Comparison of ENCODE assay signal across 8 mouse cellular contexts in genomic region chrX:93631657-93632449, GRCm38 (mm10). TPM values are rescaled to one million over a fixed set of nuclear protein-coding genes. Genes with fewer than 3 reads are reported as not detected.
A peak's percentile ranks its signal among the peaks of the same experiment; 100 is the strongest.
DNase-seq lines count a peak whose midpoint lies in the region; ATAC-seq and TF ChIP-seq lines count a peak whose summit lies in the region.

TSS of gene Pola1 (minus strand) at chrX:93632155.

- no peak for TF ChIP-seq CTCF in C2C12 (IDR thresholded peaks at IDR 0.05; ENCODE audit: control insufficient read depth, insufficient read depth, insufficient read length)
- TF ChIP-seq CTCF in brain, embryonic 14.5 days (IDR thresholded peaks at IDR 0.05; ENCODE audit: borderline replicate concordance, extremely low read depth, insufficient read depth, insufficient read length) = no peak

- H3K27ac ChIP-seq in heart, embryonic 13.5 days (replicated peaks) = peak within 1 kb of the TSS; percentile 62; the same call in 1 of the 2 replicates
- peak within 1 kb of the TSS; percentile 69 for H3K27ac ChIP-seq in liver, embryonic 12.5 days
- H3K27ac ChIP-seq in stomach, embryonic 15.5 days = no peak within 1 kb of the TSS; the same call in 1 of the 2 replicates

- peaks cover 29% of the 10 kb centered on the region for H3K4me1 ChIP-seq in erythroblast, embryonic 14.5 days (ENCODE audit: control insufficient read depth)
- peaks cover 5% of the 10 kb centered on the region; the same call in 1 of the 2 replicates for H3K4me1 ChIP-seq in heart, embryonic 13.5 days
- peaks cover 15% of the 10 kb centered on the region for H3K4me1 ChIP-seq in liver, embryonic 12.5 days
- no peaks in the 10 kb centered on the region for H3K4me1 ChIP-seq in stomach, embryonic 15.5 days

- H3K79me2 ChIP-seq in C2C12 (ENCODE audit: control insufficient read depth, insufficient read depth) = peaks cover 50% of the 10 kb centered on the region

- DNase-seq in brain, embryonic 14.5 days (ENCODE audit: low read depth) = peak; percentile 96
- peak; percentile 89 for DNase-seq in kidney, postnatal 10 days
- DNase-seq in natural killer cell, adult 2 months (ENCODE audit: low spot score in 2 of 2) = peak; percentile 41 to 52

- H3K9ac ChIP-seq in heart, embryonic 13.5 days = peak within 1 kb of the TSS; percentile 80
- peak within 1 kb of the TSS; percentile 72 for H3K9ac ChIP-seq in liver, embryonic 12.5 days
- H3K9ac ChIP-seq in stomach, embryonic 15.5 days = peak within 1 kb of the TSS; percentile 22; the same call in 1 of the 2 replicates

- peaks cover 5% of the 10 kb centered on the region for H3K9me3 ChIP-seq in erythroblast, embryonic 14.5 days (ENCODE audit: control insufficient read depth, low read length)
- no peaks in the 10 kb centered on the region for H3K9me3 ChIP-seq in heart, embryonic 13.5 days
- H3K9me3 ChIP-seq in liver, embryonic 12.5 days (replicated peaks) = no peaks in the 10 kb centered on the region
- H3K9me3 ChIP-seq in stomach, embryonic 15.5 days = no peaks in the 10 kb centered on the region

- H3K36me3 ChIP-seq in C2C12 (ENCODE audit: control insufficient read depth, insufficient read depth) = no peaks in the 10 kb centered on the region
- H3K36me3 ChIP-seq in erythroblast, embryonic 14.5 days (ENCODE audit: control insufficient read depth) = peaks cover 10% of the 10 kb centered on the region
- H3K36me3 ChIP-seq in heart, embryonic 13.5 days = no peaks in the 10 kb centered on the region
- H3K36me3 ChIP-seq in liver, embryonic 12.5 days = no peaks in the 10 kb centered on the region
- no peaks in the 10 kb centered on the region for H3K36me3 ChIP-seq in stomach, embryonic 15.5 days

- ATAC-seq in heart, embryonic 13.5 days (ENCODE audit: extremely low read depth, insufficient number of reproducible peaks, low FRiP score, low TSS enrichment) = peak; percentile 95
- ATAC-seq in liver, embryonic 12.5 days = peak; percentile 96
- peak; percentile 96 for ATAC-seq in stomach, embryonic 15.5 days (ENCODE audit: insufficient read depth, low FRiP score, low read depth)

- no peaks in the 10 kb centered on the region for H3K27me3 ChIP-seq in C2C12 (ENCODE audit: control insufficient read depth, insufficient read depth, insufficient read length)
- H3K27me3 ChIP-seq in erythroblast, embryonic 14.5 days (ENCODE audit: control insufficient read depth) = peaks cover 11% of the 10 kb centered on the region; the same call in 1 of the 2 replicates
- no peaks in the 10 kb centered on the region for H3K27me3 ChIP-seq in heart, embryonic 13.5 days (replicated peaks)
- 0 out of 2 replicates have a peak, but pooled peaks cover 7% of the 10 kb centered on the region for H3K27me3 ChIP-seq in liver, embryonic 12.5 days (replicated peaks)
- H3K27me3 ChIP-seq in stomach, embryonic 15.5 days (replicated peaks) = no peaks in the 10 kb centered on the region

- peak within 1 kb of the TSS; percentile 71 for H3K4me2 ChIP-seq in heart, embryonic 13.5 days
- H3K4me2 ChIP-seq in liver, embryonic 12.5 days = peak within 1 kb of the TSS; percentile 70
- peak within 1 kb of the TSS; percentile 54 for H3K4me2 ChIP-seq in stomach, embryonic 15.5 days

- H3K79me3 ChIP-seq in C2C12 (ENCODE audit: low read depth) = peaks cover 37% of the 10 kb centered on the region

- peak within 1 kb of the TSS; percentile 44 for H3K4me3 ChIP-seq in C2C12 (ENCODE audit: insufficient read depth, poor library complexity, severe bottlenecking)
- peak within 1 kb of the TSS; percentile 76 for H3K4me3 ChIP-seq in erythroblast, embryonic 14.5 days (replicated peaks)
- peak within 1 kb of the TSS; percentile 65 for H3K4me3 ChIP-seq in heart, embryonic 13.5 days
- peak within 1 kb of the TSS; percentile 64 for H3K4me3 ChIP-seq in liver, embryonic 12.5 days
- peak within 1 kb of the TSS; percentile 55 for H3K4me3 ChIP-seq in stomach, embryonic 15.5 days (replicated peaks)

- WGBS in heart, embryonic 13.5 days = 14% methylated on average over 53 of the region's 53 CpGs
- 9% methylated on average over 53 of the region's 53 CpGs for WGBS in liver, embryonic 12.5 days (ENCODE audit: insufficient replicate concordance)
- 20% methylated on average over 53 of the region's 53 CpGs for WGBS in stomach, embryonic 15.5 days

- TF ChIP-seq POLR2A in brain, embryonic 14.5 days (IDR thresholded peaks at IDR 0.05; ENCODE audit: borderline replicate concordance, extremely low read depth, insufficient read depth, insufficient read length, poor library complexity, severe bottlenecking) = no peak

- H3ac ChIP-seq in C2C12 (ENCODE audit: control insufficient read depth, insufficient read length, low read depth) = peak within 1 kb of the TSS; percentile 83

TF ChIP-seq in C2C12, 6 proteins besides CTCF, POLR2A, EP300 and RAD21:
- TF ChIP-seq MAX (IDR thresholded peaks at IDR 0.05) (peak; percentile 10), CEBPB (IDR thresholded peaks at IDR 0.05; ENCODE audit: low read depth) (no peak)

RNA-seq across cellular contexts. Expression of gene Pola1, which starts in this region (rescaled TPM):
- 4.8 TPM for polyA plus RNA-seq in C2C12 (2012; fragmentation: generic; extraction: Trizol)
- polyA plus RNA-seq in brain, embryonic 14.5 days (2012; rRNA removed) = 4.2 and 4.9 TPM in 2 replicates
- 0.58 and 0.93 TPM in 2 replicates for polyA plus RNA-seq in erythroblast, embryonic 14.5 days (2012)
- polyA plus RNA-seq in heart, embryonic 13.5 days (2015; fragmentation: Nextera tagmentation; extraction: Ambion mirVana) = 9.8 and 10.8 TPM in 2 replicates
- polyA plus RNA-seq in liver, embryonic 12.5 days (2016; fragmentation: Nextera tagmentation; extraction: Ambion mirVana) = 23.1 and 23.3 TPM in 2 replicates
- 17.5 and 18.5 TPM in 2 replicates for polyA plus RNA-seq in stomach, embryonic 15.5 days (2015; fragmentation: Nextera tagmentation; extraction: Ambion mirVana)

Comparison
In these comparisons a context has a peak if more than half of its experiments do, and no peak if none do; other contexts are left out.
1. H3K9ac ChIP-seq: peak in every context shown above with its lines; median percentile 80 in heart, embryonic 13.5 days; 72 in liver, embryonic 12.5 days; 22 in stomach, embryonic 15.5 days.